Mouse (Mus musculus) kidney, postnatal 36 days (tissue): ENCODE measurements around the gene Gm45062.
A peak's percentile ranks its signal among the peaks of the same experiment; 100 is the strongest.

Source experiments
- DNase-seq, 2 experiments: peaks; one replicate each; pipeline ENCODE4 v3.0.0; 2021 to 2022; ENCODE audit warnings: mixed read lengths in 2 of 2

Gm45062 gene

DNA sequence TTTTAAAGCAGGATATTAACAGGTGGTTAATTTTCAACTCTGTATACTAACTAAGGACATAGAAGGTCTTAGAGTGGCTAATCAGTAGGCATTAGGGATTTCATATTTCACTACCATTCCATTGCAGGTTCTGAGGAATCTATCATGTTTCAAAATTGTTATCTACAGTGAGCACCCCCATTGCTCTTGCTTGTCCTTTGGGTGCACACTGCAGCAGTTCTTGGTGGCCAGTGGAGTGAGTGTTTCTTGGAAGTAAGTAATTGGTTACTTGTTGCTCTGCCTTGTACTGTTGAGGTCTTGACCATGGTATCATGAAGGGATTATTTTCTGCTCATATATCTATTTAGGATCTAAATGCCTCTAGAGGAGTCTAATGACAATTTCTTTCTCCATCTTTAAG, 57.0 kb downstream of the Gm45062 start:
- no peak for DNase-seq

DNA sequence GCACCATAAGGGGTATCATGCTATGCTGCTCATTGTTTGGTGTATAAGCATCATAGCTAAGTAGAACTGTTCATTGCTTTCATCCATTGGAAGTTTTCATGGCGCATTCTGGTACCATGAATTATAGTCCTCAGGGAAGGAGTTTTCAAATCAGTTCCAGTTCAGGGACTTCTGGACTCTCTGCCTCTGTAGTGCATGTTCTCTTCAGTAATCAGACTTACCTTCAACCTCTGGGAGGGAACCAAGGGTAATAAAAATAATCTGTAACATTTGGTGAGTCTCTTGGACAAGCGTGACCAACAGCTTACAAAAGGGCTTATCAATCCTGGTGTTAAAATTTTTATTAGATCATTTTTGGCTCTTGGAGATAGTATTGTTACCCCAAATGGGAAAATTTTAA, 60.3 kb downstream of the Gm45062 start:
- peak in 1 of 2 experiments; percentile 21 for DNase-seq

DNA sequence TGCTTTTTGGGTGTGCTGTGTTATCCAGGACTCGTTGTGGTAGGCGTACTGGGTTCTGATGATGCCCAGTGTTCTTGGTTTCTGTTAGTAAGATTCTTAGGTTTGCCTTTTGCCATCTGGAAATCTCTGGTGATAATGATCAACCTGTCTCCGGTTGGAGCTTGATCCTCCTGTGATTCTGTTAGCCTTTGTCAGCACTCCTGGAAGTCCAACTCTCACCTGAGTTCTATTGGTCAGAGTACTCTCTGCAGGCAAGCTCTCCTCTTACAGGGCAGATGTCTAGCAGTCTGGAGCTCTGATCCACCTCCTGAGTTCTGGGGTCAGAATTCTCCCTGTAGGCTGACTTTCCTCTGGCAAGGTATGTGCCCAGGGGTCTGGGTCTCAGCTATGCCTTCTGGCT, 72.2 kb downstream of the Gm45062 start:
- DNase-seq: peak in 1 of 2 experiments; percentile 11

DNA sequence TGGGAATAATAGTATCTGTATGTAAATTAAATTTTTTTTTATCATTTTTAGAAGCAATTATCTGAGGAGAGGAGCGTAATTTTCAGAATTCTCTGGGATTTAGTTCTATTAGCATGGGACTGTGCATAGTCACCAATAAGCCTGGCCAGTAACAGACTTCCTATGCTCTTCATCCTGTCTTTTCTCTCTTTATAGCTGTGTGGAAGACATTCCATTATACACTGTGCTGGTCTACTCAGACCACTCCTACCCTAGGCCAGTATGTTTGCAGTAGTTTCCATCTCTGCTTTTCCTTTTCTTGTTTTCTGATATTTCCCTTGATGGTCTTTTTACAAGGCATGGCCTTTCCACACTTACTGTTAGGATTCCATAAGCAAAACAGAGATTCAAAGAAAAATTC, 74.1 kb downstream of the Gm45062 start:
- no peak for DNase-seq

DNA sequence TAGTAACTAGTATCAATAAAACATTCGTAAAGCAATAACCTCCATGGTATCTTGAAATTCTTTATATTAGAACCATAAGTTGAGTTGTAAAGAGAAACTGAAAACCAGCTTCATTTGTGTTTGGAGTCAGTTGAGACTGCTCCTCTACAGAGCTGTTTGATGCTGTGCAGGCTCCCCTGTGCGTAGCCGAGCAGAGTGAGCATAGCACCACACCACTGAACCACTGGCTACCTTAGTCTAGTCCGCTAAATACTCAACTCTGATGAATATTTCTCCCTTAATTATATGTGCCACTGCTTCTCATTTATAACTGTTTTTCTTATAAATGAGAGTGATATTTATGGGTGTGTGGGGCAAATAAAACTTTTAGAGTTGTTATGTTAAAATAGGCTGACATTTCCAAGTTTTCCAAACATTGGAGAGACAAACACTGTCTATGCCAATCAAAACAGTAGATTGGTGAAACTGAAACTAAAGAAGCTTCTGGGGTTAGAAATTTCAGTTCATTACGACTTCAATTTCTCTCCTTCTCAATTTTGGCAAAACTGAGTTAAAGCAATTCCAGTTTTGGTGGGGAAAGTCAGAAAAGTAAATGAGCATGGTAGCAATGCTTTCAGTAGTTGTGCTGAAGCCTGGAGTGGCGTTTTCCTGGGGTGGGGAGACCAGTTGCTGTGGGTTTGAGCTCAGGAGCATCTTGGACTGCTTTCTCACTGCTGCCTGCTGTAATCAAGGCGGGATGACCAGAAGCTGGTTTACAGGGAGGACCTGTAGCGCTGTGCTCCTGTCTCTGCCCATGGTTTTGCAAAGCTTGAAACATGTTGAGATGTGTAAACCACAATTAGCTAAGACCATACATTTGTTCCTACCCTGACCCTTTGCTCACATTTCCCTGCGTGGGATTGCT, 77.5 kb downstream of the Gm45062 start:
- DNase-seq: peak in 1 of 2 experiments; percentile 1

DNA sequence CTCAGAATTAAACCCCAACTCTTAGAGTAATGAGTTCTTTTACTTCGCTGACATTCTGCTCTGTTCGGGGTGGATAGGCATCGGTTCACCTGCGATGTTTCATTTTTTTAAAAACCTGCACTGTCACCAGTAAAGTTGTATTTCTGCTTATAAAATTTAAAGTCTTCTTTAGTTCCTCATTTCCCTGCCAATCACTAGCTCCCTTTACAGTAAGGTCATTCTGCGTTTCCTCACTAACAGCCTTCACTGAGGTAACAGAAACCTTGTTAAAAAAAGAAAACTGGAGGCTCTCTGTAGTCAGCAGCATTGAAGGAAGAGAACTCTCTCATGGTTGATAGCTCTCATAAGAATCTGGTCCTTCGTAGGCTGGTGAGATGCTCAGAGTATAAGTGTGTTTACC, 80.2 kb downstream of the Gm45062 start:
- no peak for DNase-seq

DNA sequence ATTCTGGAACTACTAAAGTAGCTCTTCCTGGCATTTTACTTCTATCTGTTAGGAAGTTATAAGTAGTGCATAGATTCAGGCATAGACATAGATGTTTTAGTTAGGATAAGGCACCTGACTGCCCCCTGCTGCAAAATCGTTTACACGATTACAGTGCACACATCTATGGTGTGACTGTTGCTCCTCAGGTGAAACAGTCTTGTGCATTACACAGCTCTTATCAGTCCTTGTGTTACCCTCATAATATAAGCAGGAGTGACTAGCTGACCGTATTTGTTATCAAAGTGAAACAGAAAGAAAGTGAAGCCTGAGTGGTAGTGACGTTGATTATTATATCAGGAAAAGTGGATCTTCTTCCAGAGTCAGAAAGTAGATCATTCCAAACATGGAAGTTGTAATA, 84.0 kb downstream of the Gm45062 start:
- DNase-seq: no peak

DNA sequence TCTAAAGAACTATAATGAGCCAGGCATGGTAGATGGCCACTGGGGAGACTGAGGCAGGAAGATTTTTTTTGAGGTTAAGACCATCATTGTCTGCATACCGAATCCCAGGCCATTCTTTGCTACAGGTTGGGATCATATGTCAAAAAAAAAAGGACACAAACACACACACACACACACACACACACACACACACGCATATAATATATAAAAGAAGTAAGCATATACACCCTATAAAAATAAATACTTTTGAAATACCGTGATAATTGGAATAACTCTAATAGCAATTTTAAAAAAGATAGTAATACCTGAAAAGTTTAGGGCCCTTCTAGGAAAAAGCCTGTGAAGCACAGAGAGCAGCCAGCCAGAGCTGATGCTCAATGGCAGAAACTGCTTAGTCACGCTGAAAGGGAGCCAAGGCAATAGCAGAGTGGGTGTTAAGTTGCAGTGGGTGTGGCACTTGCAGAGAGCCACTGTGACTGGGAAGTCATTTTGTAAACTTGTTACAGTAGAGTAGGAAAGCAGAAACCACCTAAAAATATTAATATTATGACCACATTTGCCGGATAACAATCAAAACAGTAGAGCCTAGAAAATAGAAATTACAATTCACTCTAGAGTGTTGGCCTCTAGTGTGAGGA, 86.1 kb downstream of the Gm45062 start:
- DNase-seq: peak; percentile 25 to 59

DNA sequence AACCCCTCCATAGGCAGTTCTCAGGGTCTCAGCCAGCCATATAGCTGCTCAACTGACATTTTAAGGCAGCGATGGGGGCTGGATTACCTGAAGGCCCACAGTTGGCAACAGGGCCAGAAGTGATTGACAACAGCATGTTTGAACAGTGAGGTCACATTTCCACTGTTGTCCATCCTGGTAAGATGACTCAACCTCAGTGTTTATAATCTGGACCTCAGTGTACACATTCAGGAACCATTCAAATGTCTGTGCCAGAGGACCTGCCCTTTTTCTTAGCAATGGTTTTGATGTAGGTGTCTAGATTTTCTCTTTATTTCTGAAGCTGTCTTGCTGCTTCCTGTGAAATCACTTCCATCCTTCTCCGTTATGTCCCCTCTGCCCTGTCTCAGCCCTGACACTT, 87.9 kb downstream of the Gm45062 start:
- DNase-seq: no peak

DNA sequence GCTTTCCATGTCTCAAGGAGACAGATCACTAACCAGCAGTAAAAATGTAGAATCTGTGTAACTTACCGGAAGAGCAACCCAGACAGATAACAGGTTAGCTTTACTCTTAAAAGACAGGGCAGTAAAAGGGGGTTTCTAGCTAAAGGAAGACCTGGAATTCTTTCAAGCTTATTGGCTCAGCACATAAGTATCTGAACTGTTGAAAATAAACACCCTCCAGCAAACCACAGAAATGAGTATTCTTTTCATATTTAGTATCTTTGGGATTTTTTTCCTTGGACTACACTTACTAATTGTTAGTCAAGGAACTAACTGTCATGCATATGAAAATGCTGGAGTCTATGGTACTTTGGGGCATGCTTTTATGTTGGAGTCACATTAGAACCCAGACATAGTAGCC, 89.1 kb downstream of the Gm45062 start:
- DNase-seq: no peak

DNA sequence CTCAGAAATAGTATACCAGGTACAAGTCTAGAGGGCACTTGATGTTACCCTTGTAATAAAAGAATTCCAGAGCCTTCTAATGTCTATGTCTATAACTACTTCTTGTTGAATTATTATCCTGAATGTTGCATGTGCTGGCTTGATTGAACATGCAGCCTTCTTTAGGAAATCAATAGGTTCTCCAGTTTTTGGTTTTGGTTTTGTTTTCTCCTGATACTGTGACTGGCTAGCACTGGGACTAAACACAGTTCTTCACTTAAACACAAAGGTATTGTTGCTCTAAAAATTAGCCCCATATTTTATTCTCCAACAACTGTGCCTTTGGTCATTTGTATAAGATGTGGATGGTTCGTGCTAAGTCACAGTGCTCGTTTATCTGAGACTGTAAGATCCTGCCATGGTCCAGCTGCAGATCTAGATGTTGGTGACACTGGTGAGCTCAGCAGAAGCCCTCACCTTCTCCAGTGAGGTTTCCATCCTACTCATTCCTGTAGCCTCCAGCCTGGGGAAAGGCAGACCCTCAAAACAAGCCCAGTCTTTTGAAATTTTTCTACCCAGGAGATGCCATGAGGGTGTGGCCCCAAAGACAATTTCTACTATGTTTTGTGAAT, 89.9 kb downstream of the Gm45062 start:
- no peak for DNase-seq

DNA sequence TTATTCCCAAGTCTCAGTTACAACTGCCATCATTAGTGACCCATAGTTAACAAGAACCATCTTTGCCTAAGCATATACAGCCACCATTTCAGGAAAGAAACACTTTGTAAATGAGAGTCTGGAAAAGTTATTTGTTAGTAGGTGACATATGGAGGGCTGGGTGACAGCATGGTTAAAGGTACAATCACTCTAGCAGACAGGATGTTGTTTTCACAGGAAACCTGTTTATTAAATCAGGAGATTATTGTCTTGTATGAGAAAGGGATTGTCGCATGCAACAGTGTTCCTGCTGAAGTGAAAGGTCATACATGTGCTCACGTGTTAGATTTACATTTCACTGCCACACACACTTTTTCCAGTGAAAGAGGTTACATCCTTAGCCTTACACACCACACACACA, 92.3 kb downstream of the Gm45062 start:
- no peak for DNase-seq

DNA sequence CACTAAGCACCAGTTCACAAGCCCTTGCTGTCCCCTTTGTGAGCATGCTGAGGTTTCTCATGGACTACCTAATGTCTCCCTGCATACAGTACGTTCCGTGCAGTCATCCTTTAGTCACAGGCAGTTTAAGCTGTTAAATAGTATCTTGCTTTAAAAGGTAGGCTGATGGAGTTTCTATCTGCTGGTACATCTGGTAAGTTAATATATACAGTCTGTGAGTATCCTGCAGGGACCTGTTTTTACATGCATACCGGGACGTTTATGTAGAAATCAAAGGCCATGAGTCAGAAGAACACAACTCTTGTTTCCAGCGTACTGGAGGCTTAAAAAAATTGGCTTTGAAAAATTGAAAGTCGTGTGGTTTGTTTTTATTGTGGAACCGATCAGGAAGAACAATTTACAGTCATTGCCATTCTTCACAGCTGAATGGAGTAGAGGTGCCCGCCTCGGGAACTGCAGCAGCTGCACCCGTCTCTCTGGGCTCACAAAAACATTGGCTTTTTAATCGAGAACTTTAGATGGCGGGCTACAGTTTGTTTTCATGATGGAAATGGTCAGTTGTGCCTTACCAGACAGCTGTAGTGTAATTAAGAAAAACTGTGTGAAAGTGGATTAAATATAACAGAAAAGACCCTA, 93.4 kb downstream of the Gm45062 start:
- DNase-seq: no peak

DNA sequence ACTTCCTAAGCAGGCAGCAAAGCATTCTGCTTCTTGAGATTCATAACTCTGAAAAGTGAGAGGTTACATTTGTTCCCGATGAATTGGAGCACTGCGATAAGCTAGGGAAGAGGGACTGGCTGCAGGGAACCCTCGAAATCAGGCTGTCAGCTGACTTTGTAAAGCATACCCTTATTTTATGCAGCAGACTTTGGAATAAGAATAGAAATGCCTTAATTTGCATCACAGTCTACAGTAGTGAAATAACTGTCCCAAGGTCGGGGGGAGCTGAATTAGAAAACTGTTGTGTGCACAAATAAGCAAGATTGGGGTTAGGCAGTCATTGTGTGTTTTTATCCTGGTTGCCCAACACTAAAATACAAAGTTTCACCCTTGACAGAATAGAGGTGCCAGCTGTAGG, 94.2 kb downstream of the Gm45062 start:
- DNase-seq: no peak

DNA sequence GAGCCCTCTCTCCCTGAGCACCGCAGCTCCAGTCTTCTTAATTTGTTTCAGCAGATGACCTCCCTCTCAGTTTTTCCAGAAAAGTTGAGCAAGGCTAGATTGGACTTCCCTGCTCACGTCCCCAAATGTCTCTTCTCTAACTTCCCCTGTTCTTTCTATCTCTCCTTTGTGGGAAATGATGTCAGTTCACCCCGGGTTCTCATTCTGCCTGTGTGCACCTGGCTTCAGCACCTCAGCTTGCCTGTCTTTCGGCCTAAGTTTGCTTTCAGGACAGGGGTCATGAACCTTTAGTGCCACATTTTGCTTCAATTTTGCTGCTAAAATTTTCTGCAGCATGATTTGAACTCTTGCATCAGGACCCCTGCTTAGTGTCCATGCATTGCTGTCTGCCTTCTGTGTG, 95.6 kb downstream of the Gm45062 start:
- no peak for DNase-seq

DNA sequence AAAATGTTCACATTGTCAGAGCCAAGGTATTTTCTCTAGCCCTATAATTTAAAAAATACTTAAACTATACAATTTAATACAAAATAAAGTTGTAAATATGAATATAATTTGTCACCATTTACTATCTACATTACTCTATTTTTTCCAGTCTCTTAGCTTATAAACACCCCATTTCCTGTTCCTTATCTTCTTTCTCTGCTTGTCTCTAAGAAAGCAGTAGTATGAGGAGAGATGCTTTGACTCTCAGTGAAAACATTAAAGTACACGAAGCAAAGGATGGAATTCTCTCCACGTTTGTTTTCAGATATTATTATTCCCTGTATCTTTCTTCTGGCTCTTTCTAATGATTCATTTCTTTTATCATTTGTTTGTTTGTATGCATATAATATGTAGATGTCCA, 99.0 kb downstream of the Gm45062 start:
- no peak for DNase-seq

DNA sequence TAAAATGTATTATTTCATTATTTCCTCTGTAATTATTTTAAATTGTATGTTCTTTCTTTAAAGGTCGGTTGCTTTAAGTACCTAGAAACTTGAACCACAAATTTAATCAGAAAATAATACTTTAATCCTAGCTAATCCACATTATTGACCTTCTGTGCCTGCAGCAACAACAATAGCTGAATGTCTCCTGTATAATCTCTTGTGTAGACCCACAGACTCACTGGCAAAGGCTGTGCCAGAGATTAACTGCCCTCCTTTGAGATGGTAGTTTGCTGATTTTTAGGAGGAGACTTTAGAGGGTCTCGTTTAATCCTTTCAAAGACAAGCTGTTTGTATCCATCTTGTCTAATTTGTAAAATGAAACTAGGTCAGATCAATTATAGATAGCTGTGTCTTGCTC, 99.5 kb downstream of the Gm45062 start:
- no peak for DNase-seq

DNA sequence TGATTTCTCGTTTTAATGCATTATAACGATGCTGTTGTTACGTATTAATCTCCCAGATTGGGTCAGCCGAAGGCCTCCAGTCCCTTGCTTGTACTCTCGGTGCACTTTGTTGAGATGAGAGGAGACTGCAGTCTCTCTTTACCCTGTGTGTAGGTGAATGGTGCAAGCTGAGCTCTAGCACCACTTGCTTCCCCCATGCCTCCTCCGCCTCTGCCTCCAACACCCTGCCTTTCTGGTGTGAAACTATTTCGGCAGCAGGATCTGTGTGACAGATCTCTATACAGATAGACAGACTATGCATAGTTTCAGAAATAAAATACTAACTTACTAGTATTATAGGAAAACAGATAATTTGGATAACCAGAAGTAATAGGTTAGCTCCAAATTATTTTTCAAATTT, 101.6 kb downstream of the Gm45062 start:
- DNase-seq: no peak

DNA sequence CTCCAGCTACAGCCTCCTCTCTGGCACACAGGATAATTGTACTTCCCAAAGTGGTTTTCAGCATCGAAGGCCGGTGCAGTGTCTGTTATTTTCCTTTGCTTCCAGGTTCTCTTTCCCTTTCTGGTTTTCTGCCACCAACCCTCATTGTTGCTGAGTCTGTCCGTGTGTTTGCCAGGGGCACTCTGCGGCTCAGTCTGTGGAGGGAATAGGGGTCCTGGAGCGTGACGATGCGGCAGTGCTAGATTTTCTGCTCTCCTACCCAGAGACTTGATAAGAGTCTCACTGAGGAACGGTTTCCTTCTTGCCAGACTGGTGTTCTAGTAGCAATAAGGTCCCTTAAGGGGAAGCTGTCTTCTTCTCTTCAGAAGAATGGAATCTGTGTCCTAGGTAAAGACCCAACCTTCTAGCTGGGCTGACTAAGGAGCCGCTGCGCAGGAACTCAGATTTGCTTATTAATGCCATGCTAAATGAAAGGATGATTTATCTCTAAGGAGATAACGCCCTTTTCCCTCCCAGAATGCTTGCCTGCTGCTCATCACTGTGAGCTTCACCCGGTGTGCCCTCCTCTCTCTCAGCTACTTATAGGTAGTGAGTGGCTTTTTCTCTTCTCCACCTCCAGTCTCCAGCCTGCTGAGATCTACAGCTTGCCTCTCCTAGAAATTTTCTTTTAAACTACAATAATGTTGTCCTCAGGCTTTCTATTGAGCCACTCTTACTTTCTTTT, 104.9 kb downstream of the Gm45062 start:
- DNase-seq: no peak

DNA sequence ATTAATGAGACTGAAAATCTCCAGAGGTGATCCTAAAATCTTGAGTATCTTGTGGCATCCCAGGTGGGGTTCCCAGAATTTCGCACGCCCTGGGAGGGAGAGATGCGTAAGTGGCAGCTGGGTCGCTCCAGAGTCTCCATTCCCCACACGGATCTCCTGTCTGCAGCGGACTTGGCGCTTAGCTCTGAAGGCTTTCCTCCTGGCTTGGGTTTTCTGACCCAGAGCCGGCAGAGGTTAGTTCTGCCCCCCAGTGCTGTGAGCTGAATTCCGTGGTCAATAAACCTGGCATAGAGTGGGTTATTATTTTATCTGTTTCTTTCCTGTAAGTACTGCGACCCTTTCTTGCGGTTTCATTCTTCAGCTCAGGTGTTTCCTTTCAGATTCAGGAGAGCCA, 105.5 kb downstream of the Gm45062 start:
- no peak for DNase-seq

DNA sequence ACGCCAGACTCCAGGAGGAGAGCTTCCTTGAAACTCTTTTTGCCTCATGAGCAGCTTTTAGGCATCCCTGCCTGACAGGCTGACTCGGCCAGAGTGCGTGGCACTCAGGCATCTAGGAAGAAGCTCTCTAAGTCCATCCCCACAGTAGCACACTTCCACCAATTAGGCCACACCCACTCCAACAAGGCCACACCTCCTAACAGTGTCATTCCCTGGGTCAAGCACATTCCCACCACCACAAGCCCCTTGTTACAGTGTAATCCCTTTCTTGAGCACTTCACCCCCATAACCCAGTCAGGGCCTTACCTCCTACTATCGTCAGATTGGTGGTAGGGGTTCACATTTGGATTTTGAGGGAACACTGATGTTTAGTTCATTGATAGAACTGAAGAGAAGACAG, 108.4 kb downstream of the Gm45062 start:
- DNase-seq: no peak

DNA sequence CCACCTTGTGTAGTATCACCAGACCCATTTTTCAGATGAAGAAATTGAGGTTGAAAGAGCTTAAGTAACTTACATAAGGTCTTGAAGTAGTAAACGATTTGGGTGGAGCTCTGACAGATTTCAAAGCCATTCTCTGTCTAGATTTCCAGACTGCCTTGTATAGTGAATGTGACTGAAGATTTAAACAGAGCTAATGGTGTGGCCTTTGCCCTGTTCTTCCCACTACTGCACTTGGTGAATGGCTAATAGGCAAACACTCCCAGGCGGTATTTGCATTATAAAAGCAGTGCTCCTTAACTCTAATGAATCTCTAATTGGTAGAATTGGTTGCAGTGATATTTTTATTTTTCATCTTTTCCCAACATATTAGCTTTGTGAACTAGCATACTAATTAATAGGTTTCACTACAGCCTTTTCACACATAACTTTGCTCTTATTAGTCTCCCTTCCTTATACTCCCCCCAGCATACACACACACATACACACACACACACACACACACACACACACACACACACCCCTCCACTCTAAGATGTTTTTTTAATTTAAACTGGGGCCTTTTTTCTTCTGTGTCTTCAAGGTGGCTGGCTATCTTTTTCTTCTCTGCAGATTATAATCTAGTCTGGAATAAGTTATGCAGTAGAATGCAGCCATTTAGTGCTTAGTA, 109.1 kb downstream of the Gm45062 start:
- DNase-seq: no peak
